Mouse (Mus musculus): ENCODE results near the gene Mbtps1. TPM values are rescaled to one million over a fixed set of nuclear protein-coding genes. Genes with fewer than 3 reads are reported as not detected.

The Mbtps1 gene
- polyA plus RNA-seq, 1 experiment = 72.7 TPM

GRCm38 (mm10) chr8:119511722-119512121, 46.8 kb downstream of the Mbtps1 start:
- H3K79me2 ChIP-seq (ENCODE audit: control insufficient read depth, insufficient read depth) = no peaks in the 10 kb centered on the region
- H3K79me3 ChIP-seq (ENCODE audit: low read depth) = no peaks in the 10 kb centered on the region
- H3K4me3 ChIP-seq (ENCODE audit: insufficient read depth, poor library complexity, severe bottlenecking) = no peak overlapping the region
- peaks cover 70% of the 10 kb centered on the region for H3K36me3 ChIP-seq (ENCODE audit: control insufficient read depth, insufficient read depth)
- H3K27me3 ChIP-seq (ENCODE audit: control insufficient read depth, insufficient read depth, insufficient read length) = no peaks in the 10 kb centered on the region
- no peak for TF ChIP-seq MYOG (IDR thresholded peaks at IDR 0.05; ENCODE audit: control insufficient read depth, extremely low read depth, insufficient read length)
- no peak for TF ChIP-seq CTCF (IDR thresholded peaks at IDR 0.05; ENCODE audit: control insufficient read depth, insufficient read depth, insufficient read length)
- no peak for TF ChIP-seq MYOD1 (IDR thresholded peaks at IDR 0.05; ENCODE audit: control insufficient read depth, insufficient read length, low read depth)
- no peak overlapping the region for H3ac ChIP-seq (ENCODE audit: control insufficient read depth, insufficient read length, low read depth)

- Histone ChIP-seq H3K79me3 (ENCODE audit: low read depth) (no peaks in the 10 kb centered on the region), H3K36me3 (ENCODE audit: control insufficient read depth, insufficient read depth) (peaks cover 61% of the 10 kb centered on the region), H3K4me3 (ENCODE audit: insufficient read depth, poor library complexity, severe bottlenecking) (no peak overlapping the region), H3K79me2 (ENCODE audit: control insufficient read depth, insufficient read depth) (no peaks in the 10 kb centered on the region), H3ac (ENCODE audit: control insufficient read depth, insufficient read length, low read depth) (no peak overlapping the region), H3K27me3 (ENCODE audit: control insufficient read depth, insufficient read depth, insufficient read length) (no peaks in the 10 kb centered on the region)
- TF ChIP-seq MYOD1 (IDR thresholded peaks at IDR 0.05; ENCODE audit: control insufficient read depth, insufficient read length, low read depth) (no peak), FOSL1 (IDR thresholded peaks at IDR 0.05; ENCODE audit: insufficient read depth, low read length, poor library complexity, severe bottlenecking) (no peak), CEBPB (IDR thresholded peaks at IDR 0.05; ENCODE audit: low read depth) (no peak), MAX (IDR thresholded peaks at IDR 0.05) (no peak), MYOG (IDR thresholded peaks at IDR 0.05; ENCODE audit: control insufficient read depth, extremely low read depth, insufficient read length) (no peak), CTCF (IDR thresholded peaks at IDR 0.05; ENCODE audit: control insufficient read depth, insufficient read depth, insufficient read length) (no peak), USF1 (IDR thresholded peaks at IDR 0.05; ENCODE audit: low read depth) (no peak)
Measured at GRCm38 (mm10) chr8:119510471-119510870, 48.1 kb downstream of the Mbtps1 start.

GRCm38 (mm10) chr8:119506106-119506505, 52.4 kb downstream of the Mbtps1 start:
- TF ChIP-seq MAX (IDR thresholded peaks at IDR 0.05) (no peak), USF1 (IDR thresholded peaks at IDR 0.05; ENCODE audit: low read depth) (no peak), FOSL1 (IDR thresholded peaks at IDR 0.05; ENCODE audit: insufficient read depth, low read length, poor library complexity, severe bottlenecking) (no peak), MYOD1 (IDR thresholded peaks at IDR 0.05; ENCODE audit: control insufficient read depth, insufficient read length, low read depth) (no peak), CTCF (IDR thresholded peaks at IDR 0.05; ENCODE audit: control insufficient read depth, insufficient read depth, insufficient read length) (no peak), CEBPB (IDR thresholded peaks at IDR 0.05; ENCODE audit: low read depth) (no peak), MYOG (IDR thresholded peaks at IDR 0.05; ENCODE audit: control insufficient read depth, extremely low read depth, insufficient read length) (no peak)
- peaks cover 22% of the 10 kb centered on the region for H3K36me3 ChIP-seq (ENCODE audit: control insufficient read depth, insufficient read depth)

GRCm38 (mm10) chr8:119505488-119505887, 53.0 kb downstream of the Mbtps1 start:
- Histone ChIP-seq H3K79me3 (ENCODE audit: low read depth) (no peaks in the 10 kb centered on the region), H3K27me3 (ENCODE audit: control insufficient read depth, insufficient read depth, insufficient read length) (no peaks in the 10 kb centered on the region), H3K79me2 (ENCODE audit: control insufficient read depth, insufficient read depth) (no peaks in the 10 kb centered on the region), H3K4me3 (ENCODE audit: insufficient read depth, poor library complexity, severe bottlenecking) (no peak overlapping the region), H3K36me3 (ENCODE audit: control insufficient read depth, insufficient read depth) (peaks cover 17% of the 10 kb centered on the region), H3ac (ENCODE audit: control insufficient read depth, insufficient read length, low read depth) (no peak overlapping the region)
- TF ChIP-seq MAX (IDR thresholded peaks at IDR 0.05) = no peak
- TF ChIP-seq CTCF (IDR thresholded peaks at IDR 0.05; ENCODE audit: control insufficient read depth, insufficient read depth, insufficient read length) = no peak
- no peak for TF ChIP-seq CEBPB (IDR thresholded peaks at IDR 0.05; ENCODE audit: low read depth)
- TF ChIP-seq FOSL1 (IDR thresholded peaks at IDR 0.05; ENCODE audit: insufficient read depth, low read length, poor library complexity, severe bottlenecking) = no peak
- TF ChIP-seq MYOG (IDR thresholded peaks at IDR 0.05; ENCODE audit: control insufficient read depth, extremely low read depth, insufficient read length) = no peak
- TF ChIP-seq USF1 (IDR thresholded peaks at IDR 0.05; ENCODE audit: low read depth) = no peak

More at GRCm38 (mm10) chr8:119506106-119506505, 52.4 kb downstream of the Mbtps1 start:
- Histone ChIP-seq H3ac (ENCODE audit: control insufficient read depth, insufficient read length, low read depth) (no peak overlapping the region), H3K79me3 (ENCODE audit: low read depth) (no peaks in the 10 kb centered on the region), H3K79me2 (ENCODE audit: control insufficient read depth, insufficient read depth) (no peaks in the 10 kb centered on the region), H3K4me3 (ENCODE audit: insufficient read depth, poor library complexity, severe bottlenecking) (no peak overlapping the region), H3K27me3 (ENCODE audit: control insufficient read depth, insufficient read depth, insufficient read length) (no peaks in the 10 kb centered on the region)

GRCm38 (mm10) chr8:119503191-119503767, 55.3 kb downstream of the Mbtps1 start:
- TF ChIP-seq CTCF (IDR thresholded peaks at IDR 0.05; ENCODE audit: control insufficient read depth, insufficient read depth, insufficient read length) (no peak), MYOG (IDR thresholded peaks at IDR 0.05; ENCODE audit: control insufficient read depth, extremely low read depth, insufficient read length) (no peak)
- Histone ChIP-seq H3ac (ENCODE audit: control insufficient read depth, insufficient read length, low read depth) (no peak overlapping the region), H3K79me3 (ENCODE audit: low read depth) (no peaks in the 10 kb centered on the region), H3K36me3 (ENCODE audit: control insufficient read depth, insufficient read depth) (peaks cover 4% of the 10 kb centered on the region), H3K79me2 (ENCODE audit: control insufficient read depth, insufficient read depth) (no peaks in the 10 kb centered on the region), H3K27me3 (ENCODE audit: control insufficient read depth, insufficient read depth, insufficient read length) (no peaks in the 10 kb centered on the region), H3K4me3 (ENCODE audit: insufficient read depth, poor library complexity, severe bottlenecking) (no peak overlapping the region)

GRCm38 (mm10) chr8:119502111-119502510, 56.4 kb downstream of the Mbtps1 start:
- no peaks in the 10 kb centered on the region for H3K79me2 ChIP-seq (ENCODE audit: control insufficient read depth, insufficient read depth)

More at GRCm38 (mm10) chr8:119502111-119502510, 56.4 kb downstream of the Mbtps1 start:
- H3ac ChIP-seq (ENCODE audit: control insufficient read depth, insufficient read length, low read depth) = no peak overlapping the region
- TF ChIP-seq MYOD1 (IDR thresholded peaks at IDR 0.05; ENCODE audit: control insufficient read depth, insufficient read length, low read depth) = no peak
- no peak for TF ChIP-seq MYOG (IDR thresholded peaks at IDR 0.05; ENCODE audit: control insufficient read depth, extremely low read depth, insufficient read length)
- no peak for TF ChIP-seq MAX (IDR thresholded peaks at IDR 0.05)
- TF ChIP-seq CEBPB (IDR thresholded peaks at IDR 0.05; ENCODE audit: low read depth) = no peak
- no peak for TF ChIP-seq USF1 (IDR thresholded peaks at IDR 0.05; ENCODE audit: low read depth)
- TF ChIP-seq FOSL1 (IDR thresholded peaks at IDR 0.05; ENCODE audit: insufficient read depth, low read length, poor library complexity, severe bottlenecking) = no peak
- no peak for TF ChIP-seq CTCF (IDR thresholded peaks at IDR 0.05; ENCODE audit: control insufficient read depth, insufficient read depth, insufficient read length)
- no peaks in the 10 kb centered on the region for H3K36me3 ChIP-seq (ENCODE audit: control insufficient read depth, insufficient read depth)
- no peak overlapping the region for H3K4me3 ChIP-seq (ENCODE audit: insufficient read depth, poor library complexity, severe bottlenecking)
- no peaks in the 10 kb centered on the region for H3K27me3 ChIP-seq (ENCODE audit: control insufficient read depth, insufficient read depth, insufficient read length)
- no peaks in the 10 kb centered on the region for H3K79me3 ChIP-seq (ENCODE audit: low read depth)

All from C2C12 (cell line).